Mouse (Mus musculus) B cell, adult 2 months (primary cell): ENCODE data around the gene Apbb2.

Source experiments
- DNase-seq, 2 experiments: peaks; one replicate each; pipeline ENCODE4 v3.0.0; 2022

Apbb2 gene

DNA sequence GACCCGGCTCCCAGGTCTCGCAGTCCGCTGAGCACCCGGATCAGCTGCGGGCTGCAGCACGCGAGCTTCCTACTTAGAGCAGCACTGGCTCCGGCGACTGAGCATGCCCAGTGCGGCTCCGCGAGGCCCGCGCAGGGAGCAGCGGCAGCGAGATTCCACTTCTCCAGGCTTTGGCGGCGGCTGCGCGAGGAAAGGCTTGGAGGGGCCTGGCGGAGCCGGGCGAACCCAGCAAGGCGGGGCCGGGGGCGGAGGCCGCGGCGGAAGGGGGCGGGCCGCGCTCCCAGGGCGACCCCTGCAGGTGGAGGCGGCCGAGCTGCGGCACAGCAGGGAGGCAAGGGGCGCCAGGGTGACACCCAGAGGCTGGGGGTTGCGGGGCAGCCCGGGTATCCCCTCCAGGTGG, at the start of gene Apbb2:
TSS of gene Apbb2 (minus strand) at position 188 of the 400 bp plus-strand sequence.
- peak; percentile 83 to 87 for DNase-seq

DNA sequence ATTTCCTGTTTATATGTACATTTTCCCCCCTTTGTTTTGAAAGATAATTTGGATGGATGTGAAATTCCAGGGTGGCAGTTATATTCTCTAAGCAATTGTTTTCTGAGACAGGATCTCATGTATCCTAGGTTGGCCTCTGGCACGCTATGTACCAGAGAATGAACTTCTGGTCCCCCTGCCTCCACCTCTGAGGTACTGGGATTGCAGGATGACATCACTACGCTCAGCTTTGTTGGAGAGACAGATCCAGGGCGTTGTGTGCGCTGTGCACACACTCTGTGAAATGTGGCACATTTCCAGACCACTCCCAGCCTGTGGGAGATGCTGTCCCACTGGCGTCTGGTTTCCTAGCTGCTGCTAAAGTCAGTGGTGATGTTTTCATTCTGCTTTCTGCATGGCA, 35.6 kb upstream of the Apbb2 start:
- DNase-seq: no peak

DNA sequence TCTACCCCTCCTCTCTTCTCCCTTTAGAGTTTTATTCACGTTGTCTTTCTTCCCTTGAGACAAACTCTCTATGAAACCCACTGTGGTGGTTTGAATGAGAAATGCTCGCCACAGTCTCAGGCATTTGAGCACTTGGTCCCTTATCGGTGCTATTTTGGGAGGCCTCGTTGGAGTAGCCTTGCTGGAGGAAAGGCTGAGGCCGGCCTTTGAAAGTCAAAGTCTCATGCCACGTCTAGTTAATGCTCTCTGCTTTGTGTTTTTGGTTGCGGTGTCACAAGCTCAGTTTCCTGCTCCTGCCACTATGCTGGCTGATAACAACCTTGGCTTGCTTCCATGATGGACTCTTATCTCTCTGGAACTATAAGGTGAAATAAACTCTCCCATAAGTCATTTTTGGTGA, 28.9 kb upstream of the Apbb2 start:
- no peak for DNase-seq

DNA sequence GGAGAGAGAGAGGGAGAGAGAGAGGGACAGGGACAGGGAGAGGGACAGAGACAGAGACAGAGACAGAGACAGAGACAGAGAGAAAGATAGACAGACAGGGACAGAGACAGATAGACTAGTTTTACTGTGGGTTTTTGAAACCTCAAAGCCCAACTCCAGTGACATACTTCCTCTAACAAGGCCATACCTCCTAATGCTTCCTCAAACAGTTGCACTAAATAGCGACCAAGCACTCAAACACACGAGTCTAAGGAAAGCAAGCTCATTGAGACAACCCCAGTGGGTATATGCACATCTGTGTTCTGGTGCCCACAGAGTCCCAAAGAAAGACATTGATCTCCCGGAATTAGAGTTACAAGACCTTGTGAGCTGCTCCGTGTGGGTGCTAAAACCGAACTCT, 24.7 kb upstream of the Apbb2 start:
- no peak for DNase-seq

- no peak for DNase-seq
These were observed 23.6 kb upstream of the Apbb2 start for GRCm38 (mm10) chr5:66642156-66642555.

- DNase-seq: no peak
These were observed 17.0 kb upstream of the Apbb2 start for GRCm38 (mm10) chr5:66635459-66636079.

- no peak for DNase-seq
These were observed 9.2 kb upstream of the Apbb2 start for GRCm38 (mm10) chr5:66627805-66628204.

GRCm38 (mm10) chr5:66620191-66620625, 1.6 kb upstream of the Apbb2 start:
- DNase-seq: peak; percentile 53 to 62

DNA sequence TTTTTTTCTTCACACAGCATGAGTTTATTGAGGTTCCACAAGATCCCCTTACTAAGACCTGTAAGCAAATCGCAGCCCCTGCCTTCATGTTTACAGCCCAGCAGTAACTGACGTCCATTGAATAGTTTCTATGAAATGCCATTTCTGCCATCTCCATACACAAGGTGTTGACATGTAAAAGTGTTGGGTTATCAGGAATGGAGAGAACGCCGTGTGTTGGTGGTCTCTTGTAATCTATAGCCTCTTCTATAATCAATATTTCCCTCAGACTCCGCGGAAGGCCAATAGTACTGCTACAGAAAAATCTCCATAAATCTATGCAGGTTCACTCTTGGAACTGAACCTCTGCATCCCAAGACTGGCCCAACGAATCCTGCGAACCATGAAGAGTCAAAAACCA, 1.1 kb upstream of the Apbb2 start:
- DNase-seq: no peak

- no peak for DNase-seq
These were observed 611 bp upstream of the Apbb2 start for GRCm38 (mm10) chr5:66619195-66619594.

GRCm38 (mm10) chr5:66617921-66618460, 593 bp downstream of the Apbb2 start:
- peak; percentile 8 to 23 for DNase-seq

DNA sequence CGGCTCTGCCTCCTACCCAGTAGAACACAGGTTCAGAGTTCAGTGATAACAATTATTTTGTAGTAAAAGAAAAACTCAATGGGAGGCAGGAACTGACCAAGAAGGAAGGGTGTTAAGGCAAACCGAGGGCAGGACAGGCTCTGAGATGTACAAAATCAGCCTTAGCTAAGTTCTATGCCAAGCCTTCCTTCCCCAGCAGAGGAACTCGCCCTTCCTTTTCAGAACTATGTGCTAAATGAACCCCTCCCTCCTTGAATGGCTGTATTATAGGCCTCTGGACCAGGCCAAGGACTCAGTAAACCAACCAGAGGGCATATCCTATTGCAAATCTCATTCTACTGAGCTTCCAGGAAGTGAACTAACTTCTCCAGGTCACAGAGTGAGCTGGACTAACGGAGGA, 3.6 kb downstream of the Apbb2 start:
- no peak for DNase-seq

- DNase-seq: no peak
These were observed 4.9 kb downstream of the Apbb2 start for GRCm38 (mm10) chr5:66613725-66614124.

GRCm38 (mm10) chr5:66612964-66613363, 5.6 kb downstream of the Apbb2 start:
- no peak for DNase-seq

GRCm38 (mm10) chr5:66611851-66612250, 6.7 kb downstream of the Apbb2 start:
- DNase-seq: no peak

DNA sequence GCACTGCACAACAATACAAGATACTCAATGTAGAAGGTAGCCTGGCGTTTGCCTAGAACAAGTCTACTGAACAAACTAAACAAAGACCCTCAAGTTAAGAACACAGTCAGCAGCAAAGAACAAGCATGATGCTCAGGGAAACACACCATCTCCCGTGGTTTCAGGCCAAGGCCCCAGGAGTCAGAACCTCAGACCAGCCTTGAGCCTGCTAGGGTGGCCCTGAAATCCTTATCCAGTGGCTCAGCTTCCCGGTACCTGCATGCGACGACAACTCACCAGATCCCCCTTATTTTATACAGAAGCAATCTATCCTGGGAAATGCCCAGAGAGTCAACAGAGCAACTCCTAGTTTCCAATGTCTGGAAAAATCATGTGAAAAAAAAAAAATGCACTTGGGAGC, 7.2 kb downstream of the Apbb2 start:
- DNase-seq: no peak

- DNase-seq: no peak
These were observed 8.3 kb downstream of the Apbb2 start for GRCm38 (mm10) chr5:66610270-66610669.

GRCm38 (mm10) chr5:66609306-66609705, 9.3 kb downstream of the Apbb2 start:
- no peak for DNase-seq

DNA sequence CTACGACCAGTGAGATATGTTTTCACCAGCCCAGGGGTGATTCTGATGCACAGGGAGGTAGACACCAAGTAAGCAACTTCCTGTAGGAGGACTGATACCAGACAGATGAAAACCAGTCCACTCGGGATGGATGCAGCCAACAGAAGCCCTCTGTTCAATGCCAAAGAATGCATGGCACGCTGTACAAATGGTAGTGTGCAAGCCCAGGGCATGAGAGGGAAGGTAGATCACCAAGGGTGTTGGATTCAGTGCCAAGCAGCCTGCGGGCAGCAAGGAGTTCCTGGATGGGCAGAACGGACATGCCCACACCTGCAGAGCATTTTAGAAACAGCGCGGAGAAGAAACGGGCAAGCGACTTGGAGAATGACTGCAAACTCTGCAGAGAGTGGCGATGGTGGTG, 10.8 kb downstream of the Apbb2 start:
- DNase-seq: no peak

GRCm38 (mm10) chr5:66607201-66607600, 11.4 kb downstream of the Apbb2 start:
- no peak for DNase-seq

DNA sequence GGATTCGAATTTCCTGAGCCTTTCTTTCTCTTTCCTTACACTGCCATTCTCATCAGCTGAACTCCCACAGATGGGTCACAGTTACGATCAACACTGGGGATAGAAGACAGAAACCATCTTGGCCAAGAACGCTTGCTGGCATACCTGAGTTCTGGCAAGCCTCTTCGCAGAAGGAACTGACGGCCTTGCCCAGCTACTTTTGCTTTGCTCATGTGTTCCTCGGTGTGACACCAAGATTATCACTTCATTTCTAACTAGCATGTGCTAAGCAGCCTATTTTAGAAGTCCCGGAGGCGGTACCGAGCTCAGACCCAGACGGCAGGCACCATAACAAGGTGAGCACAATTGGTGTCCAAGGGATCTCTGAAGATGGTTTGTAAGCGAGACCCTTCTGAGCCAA, 12.9 kb downstream of the Apbb2 start:
- no peak for DNase-seq

DNA sequence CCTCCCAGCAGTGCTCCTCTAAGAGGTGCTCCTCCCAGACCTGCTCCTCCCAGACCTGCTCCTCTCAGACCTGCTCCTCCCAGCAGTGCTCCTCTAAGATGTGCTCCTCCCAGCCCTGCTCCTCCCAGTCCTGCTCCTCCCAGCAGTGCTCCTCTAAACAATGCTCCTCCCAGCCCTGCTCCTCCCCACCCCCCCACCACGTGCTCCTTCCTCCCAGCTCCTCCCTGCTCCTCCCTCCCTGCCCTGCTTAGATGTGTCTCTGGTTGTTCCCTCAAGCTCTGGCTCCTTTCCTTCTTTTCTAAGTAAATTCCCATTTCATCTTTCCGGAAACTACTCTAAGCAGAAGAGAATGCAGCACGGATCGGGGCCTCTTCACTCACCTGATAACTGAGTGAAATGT, 14.2 kb downstream of the Apbb2 start:
- DNase-seq: no peak

DNA sequence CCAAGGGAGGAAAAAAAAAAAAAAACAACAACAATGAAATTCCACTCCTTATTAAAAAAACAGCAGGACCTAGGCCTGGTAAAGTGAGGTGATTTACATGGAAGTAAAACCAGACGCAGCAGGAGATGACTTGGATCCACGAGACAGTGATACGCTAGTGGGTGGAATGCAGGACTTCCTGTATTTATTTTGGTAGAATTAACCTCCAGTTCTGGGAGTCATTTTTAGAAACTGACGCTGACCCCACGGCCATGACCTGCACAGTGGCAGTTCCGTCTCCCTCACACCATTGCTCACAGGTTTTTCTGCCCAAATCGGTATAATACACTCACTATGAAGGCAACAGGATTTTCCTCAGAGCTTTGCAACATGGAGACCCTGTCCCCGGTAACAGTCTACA, 14.8 kb downstream of the Apbb2 start:
- DNase-seq: no peak

DNA sequence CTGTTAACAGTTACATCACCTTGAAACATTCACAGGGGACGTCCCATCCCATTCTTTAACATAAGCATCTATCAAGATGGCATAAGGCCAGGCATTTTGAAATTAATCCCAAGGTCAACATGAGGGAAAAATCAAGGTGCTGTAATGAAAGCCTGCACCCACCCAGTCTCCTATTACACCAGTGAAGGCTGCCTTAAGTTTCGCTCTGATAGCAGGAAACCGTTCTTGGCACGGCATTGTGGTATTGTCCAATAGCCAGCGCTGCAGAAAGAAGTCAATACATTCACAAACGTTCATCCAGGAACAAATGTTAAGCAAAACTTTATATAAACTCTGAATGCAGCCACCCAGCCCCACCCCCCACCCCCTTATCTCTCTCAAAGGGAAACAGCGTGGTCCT, 15.4 kb downstream of the Apbb2 start:
- DNase-seq: no peak

- peak; percentile 47 to 56 for DNase-seq
These were observed 16.2 kb downstream of the Apbb2 start for GRCm38 (mm10) chr5:66602287-66602820.
